Mouse (Mus musculus) stomach, embryonic 16.5 days (tissue): ENCODE measurements at regions not wholly inside any gene's neighbourhood (a gene's known extent, or its start where the extent isn't known, plus 50 kb on each side); places are given as distances from the start of the nearest gene placed in this dataset.
A peak's percentile ranks its signal among the peaks of the same experiment; 100 is the strongest.

Experiments
- ATAC-seq: fragments of 200-750 bp; cut with Nextera tagmentation; 2 replicates; pipeline ENCODE4 v1.8.0; 2017; ENCODE audit warnings: moderate number of reproducible peaks, moderate TSS enrichment; ENCODE audit not compliant: insufficient read depth, low FRiP score
- H3K27ac ChIP-seq: fragments of 300-500 bp; sonication (generic); 2 replicates; pipeline ENCODE4 v1.5.1; 2014; ENCODE audit warnings: low read length
- H3K27me3 ChIP-seq: fragments of 300-500 bp; sonication (generic); 2 replicates; pipeline ENCODE4 v1.6.1; 2014; ENCODE audit warnings: low read length, control low read depth, mixed read lengths; ENCODE audit not compliant: control insufficient read depth, insufficient read depth
- H3K36me3 ChIP-seq: fragments of 300-500 bp; sonication (generic); 2 replicates; pipeline ENCODE4 v1.6.1; 2014; ENCODE audit warnings: low read length; ENCODE audit not compliant: control insufficient read depth, insufficient read depth
- H3K4me1 ChIP-seq: fragments of 300-500 bp; sonication (generic); 2 replicates; pipeline ENCODE4 v1.6.1; 2014; ENCODE audit warnings: low read length, control low read depth, mixed read lengths; ENCODE audit not compliant: control insufficient read depth, insufficient read depth
- H3K4me2 ChIP-seq: fragments of 300-500 bp; sonication (generic); 2 replicates; pipeline ENCODE4 v1.6.1; 2014; ENCODE audit warnings: low read depth, low read length, mixed read lengths
- H3K4me3 ChIP-seq: fragments of 300-500 bp; sonication (generic); replicated peaks from 2 replicates; pipeline ENCODE4 v1.5.1; 2014; ENCODE audit warnings: mild to moderate bottlenecking, low read length
- H3K9ac ChIP-seq: fragments of 300-500 bp; sonication (generic); 2 replicates; pipeline ENCODE4 v1.6.1; 2014; ENCODE audit warnings: low read length
- H3K9me3 ChIP-seq: fragments of 300-500 bp; sonication (generic); replicated peaks from 2 replicates; pipeline ENCODE4 v1.6.1; 2016; ENCODE audit warnings: low read length, control low read depth; ENCODE audit not compliant: control insufficient read depth
- WGBS: fragments of 180-500 bp; shearing (Covaris S2); extraction: QIAGEN DNeasy Blood & Tissue Kit; methylation state at CpG from one replicate; pipeline ENCODE4 v1.1.7; 2014; 5-methylcytosine and 5-hydroxymethylcytosine counted together

DNA sequence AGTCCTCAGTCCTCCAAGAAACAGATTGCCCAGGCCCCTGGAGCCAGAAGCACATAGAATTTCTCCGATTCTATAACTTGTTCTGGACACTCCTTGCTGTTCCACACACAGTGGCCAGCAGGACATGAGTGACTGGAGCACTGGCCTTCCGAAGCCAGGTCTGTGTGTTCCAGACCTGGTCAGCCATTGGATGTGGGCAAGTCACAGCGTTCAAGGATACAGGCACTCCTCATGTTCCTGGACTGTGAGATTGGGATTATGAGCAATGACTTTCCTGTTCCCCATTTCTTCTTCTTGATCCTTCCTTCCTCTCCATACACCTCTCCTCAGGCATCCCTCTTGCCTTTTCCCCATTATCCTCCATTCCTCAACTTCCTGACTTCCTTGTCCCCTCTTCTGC is 281.8 kb upstream of the Gjb5 start:
- no peaks in the 10 kb centered on the region for H3K27me3 ChIP-seq
- H3K27ac ChIP-seq = no peak overlapping the region
- H3K36me3 ChIP-seq = no peaks in the 10 kb centered on the region
- no peak overlapping the region for H3K4me2 ChIP-seq
- ATAC-seq = no peak
- H3K9me3 ChIP-seq = no peaks in the 10 kb centered on the region
- no peak overlapping the region for H3K4me3 ChIP-seq
- no peak overlapping the region for H3K9ac ChIP-seq
- H3K4me1 ChIP-seq = peaks cover 12% of the 10 kb centered on the region
- WGBS = 81% methylated on average over 3 of the region's 3 CpGs

DNA sequence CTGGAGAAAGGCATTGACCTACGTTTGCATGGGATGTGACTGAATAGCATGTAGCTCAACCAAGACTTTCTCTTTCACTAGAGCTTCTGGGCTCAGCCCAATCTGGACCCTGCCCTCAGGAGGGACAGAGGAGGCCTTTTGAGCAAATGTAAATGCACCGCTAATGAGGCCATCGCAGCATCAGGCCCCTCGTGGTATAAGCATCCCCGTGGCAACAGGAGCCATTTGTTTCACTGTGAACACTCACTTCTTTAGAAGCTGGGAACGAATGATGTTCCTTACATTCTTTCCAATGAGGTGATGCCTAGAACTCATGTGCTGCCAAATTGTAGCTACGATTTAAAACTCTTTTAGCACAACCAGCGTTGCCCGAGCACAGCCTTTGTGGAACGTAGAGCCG is 279.0 kb upstream of the Gjb5 start:
- no peak overlapping the region for H3K4me2 ChIP-seq
- no peak overlapping the region for H3K4me3 ChIP-seq
- 60% methylated on average over 11 of the region's 11 CpGs for WGBS
- no peaks in the 10 kb centered on the region for H3K27me3 ChIP-seq
- no peak overlapping the region for H3K9ac ChIP-seq
- H3K9me3 ChIP-seq = no peaks in the 10 kb centered on the region
- H3K27ac ChIP-seq = no peak overlapping the region
- H3K36me3 ChIP-seq = no peaks in the 10 kb centered on the region
- no peak for ATAC-seq
- H3K4me1 ChIP-seq = peaks cover 12% of the 10 kb centered on the region

DNA sequence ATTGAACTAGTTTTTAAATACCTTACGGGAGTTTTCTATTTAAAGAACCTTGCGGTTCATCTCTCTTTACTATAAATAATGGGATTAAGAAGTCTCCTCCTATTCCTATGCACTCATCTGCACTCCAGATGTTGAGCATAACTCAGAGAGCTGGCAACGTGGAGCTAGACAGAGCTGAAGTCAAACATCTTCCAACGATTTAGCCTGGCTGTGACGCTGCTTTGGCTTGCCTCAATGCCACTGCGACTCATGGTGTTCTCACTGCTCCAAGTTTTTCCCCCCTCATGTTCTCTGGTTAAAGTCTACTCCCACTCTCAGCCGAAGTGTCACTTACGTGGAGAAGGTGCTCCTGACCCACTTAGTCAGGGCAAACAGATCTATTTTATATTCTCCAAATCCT is 277.3 kb upstream of the Gjb5 start:
- Histone ChIP-seq H3K4me3 (no peak overlapping the region), H3K9me3 (no peaks in the 10 kb centered on the region), H3K4me2 (no peak overlapping the region), H3K4me1 (0 out of 2 replicates have a peak, but pooled peaks cover 6% of the 10 kb centered on the region), H3K9ac (no peak overlapping the region), H3K27ac (no peak overlapping the region), H3K27me3 (no peaks in the 10 kb centered on the region), H3K36me3 (no peaks in the 10 kb centered on the region)
- no peak for ATAC-seq
- WGBS = 49% methylated on average over 8 of the region's 8 CpGs

DNA sequence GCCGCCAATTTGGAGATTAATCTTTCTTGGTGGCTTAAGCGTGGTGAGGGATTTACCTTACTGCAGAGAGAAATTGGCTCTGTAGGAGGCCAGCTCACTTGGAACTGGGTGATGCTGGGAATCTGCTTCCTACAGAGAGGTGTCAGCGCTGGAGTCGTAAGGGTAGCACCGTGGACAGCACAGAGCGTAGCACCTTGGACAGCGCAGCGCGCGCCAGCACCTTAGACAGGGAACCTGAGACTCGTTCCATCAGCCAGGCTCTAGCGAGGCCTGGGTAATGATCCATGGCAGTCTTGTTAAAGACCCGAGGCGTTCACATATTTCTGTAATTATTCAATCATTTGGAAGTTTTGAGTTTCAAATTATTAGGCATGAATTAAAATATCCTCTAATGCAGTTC is 261.9 kb upstream of the Gjb5 start:
- H3K27ac ChIP-seq = no peak overlapping the region
- H3K9ac ChIP-seq = no peak overlapping the region
- no peaks in the 10 kb centered on the region for H3K36me3 ChIP-seq
- H3K4me2 ChIP-seq = no peak overlapping the region
- 4% methylated on average over 14 of the region's 14 CpGs for WGBS
- peak; percentile 60; the same call in 1 of the 2 replicates for ATAC-seq
- no peaks in the 10 kb centered on the region for H3K9me3 ChIP-seq
- H3K4me1 ChIP-seq = no peaks in the 10 kb centered on the region
- H3K27me3 ChIP-seq = no peaks in the 10 kb centered on the region
- H3K4me3 ChIP-seq = no peak overlapping the region

DNA sequence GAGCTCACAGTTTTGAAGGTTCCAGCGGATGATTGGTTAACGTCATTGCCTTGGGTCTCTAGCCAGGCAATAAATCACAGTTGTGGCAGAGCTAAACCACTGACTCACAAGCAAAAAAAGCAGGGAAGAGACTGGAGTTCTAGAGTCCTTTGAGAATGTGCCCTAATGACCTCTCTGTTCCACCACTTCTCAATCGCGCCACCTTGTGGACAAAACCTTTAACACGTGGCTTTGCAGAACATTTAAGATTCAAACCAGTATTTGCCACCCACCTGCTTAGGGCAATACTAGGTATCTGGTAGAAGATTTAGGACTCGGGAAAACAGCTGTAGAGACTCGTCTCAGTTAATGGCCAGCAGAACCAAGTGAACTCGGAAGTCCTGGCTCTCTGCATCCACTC is 254.8 kb upstream of the Gjb5 start:
- no peak overlapping the region for H3K9ac ChIP-seq
- no peaks in the 10 kb centered on the region for H3K27me3 ChIP-seq
- no peak for ATAC-seq
- 42% methylated on average over 8 of the region's 8 CpGs for WGBS
- H3K4me3 ChIP-seq = no peak overlapping the region
- H3K4me2 ChIP-seq = no peak overlapping the region
- H3K9me3 ChIP-seq = no peaks in the 10 kb centered on the region
- no peaks in the 10 kb centered on the region for H3K36me3 ChIP-seq
- H3K4me1 ChIP-seq = no peaks in the 10 kb centered on the region
- H3K27ac ChIP-seq = no peak overlapping the region

DNA sequence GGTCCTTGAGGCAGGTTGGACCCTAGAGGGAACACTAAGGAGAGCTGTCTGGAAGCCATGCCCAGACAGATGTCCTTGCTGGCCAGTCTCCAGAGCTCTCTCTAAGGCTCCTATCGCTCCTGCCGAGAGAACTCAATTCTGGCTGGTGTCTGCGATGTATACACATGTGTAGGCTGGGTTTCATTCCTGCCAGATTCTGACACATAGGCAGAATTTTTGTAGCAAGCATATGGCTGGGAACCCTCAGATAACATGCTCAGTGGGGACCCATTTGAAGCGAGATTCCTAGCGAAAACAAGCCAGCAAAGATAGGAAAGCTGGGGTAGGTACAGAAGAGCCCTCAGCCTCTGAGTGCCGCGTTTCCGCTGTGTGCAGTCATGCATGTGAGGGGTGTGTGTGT is 242.9 kb upstream of the Gjb5 start:
- no peak overlapping the region for H3K4me3 ChIP-seq
- no peaks in the 10 kb centered on the region for H3K4me1 ChIP-seq
- ATAC-seq = no peak
- H3K4me2 ChIP-seq = no peak overlapping the region
- H3K27ac ChIP-seq = no peak overlapping the region
- no peaks in the 10 kb centered on the region for H3K36me3 ChIP-seq
- no peak overlapping the region for H3K9ac ChIP-seq
- H3K27me3 ChIP-seq = no peaks in the 10 kb centered on the region
- H3K9me3 ChIP-seq = no peaks in the 10 kb centered on the region
- 62% methylated on average over 8 of the region's 8 CpGs for WGBS

DNA sequence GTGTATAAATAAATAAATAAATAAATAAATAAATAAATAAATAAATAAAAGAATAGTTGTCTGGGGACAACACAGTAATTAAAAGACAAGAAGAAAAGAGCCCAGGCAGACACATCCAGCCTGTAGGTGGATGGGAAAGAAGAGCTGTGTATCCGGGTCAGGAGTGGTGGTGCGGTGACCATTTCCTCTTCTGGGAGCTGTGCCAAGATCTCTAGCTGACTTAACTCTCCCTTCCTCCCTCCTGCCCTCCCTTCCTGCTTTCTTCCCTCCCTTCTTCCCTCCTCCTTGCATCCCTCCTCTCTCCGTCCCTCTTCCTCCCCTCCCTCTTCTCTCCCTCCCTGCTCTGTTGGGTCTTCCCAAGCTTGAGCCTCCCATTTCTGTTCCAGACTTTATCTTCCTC is 240.6 kb upstream of the Gjb5 start:
- no peak overlapping the region for H3K9ac ChIP-seq
- H3K4me1 ChIP-seq = no peaks in the 10 kb centered on the region
- ATAC-seq = no peak
- H3K4me2 ChIP-seq = no peak overlapping the region
- WGBS = 41% methylated on average over 3 of the region's 3 CpGs
- H3K27me3 ChIP-seq = no peaks in the 10 kb centered on the region
- no peak overlapping the region for H3K4me3 ChIP-seq
- H3K9me3 ChIP-seq = no peaks in the 10 kb centered on the region
- H3K27ac ChIP-seq = no peak overlapping the region
- H3K36me3 ChIP-seq = no peaks in the 10 kb centered on the region

DNA sequence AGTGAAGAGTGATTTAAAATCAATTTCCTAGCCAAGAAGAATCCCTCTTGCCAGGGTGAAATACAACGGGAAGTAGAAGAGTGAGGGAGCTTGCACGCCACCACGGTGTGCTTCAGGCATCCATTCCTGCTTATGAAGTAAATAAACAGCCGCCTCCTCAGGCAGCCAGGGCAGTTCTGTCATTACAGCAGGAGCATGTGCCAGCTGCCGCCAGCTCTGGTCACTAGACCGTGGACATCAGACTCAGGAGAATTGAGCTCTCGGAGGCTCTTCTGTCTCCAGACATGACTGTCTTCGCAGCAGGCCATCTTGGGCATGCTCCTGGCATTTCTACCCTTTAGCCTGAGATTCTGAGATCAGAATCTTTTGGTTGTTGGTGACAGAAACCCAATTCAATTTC is 236.1 kb upstream of the Gjb5 start:
- no peak overlapping the region for H3K4me2 ChIP-seq
- no peak overlapping the region for H3K27ac ChIP-seq
- H3K9me3 ChIP-seq = no peaks in the 10 kb centered on the region
- no peak overlapping the region for H3K4me3 ChIP-seq
- H3K4me1 ChIP-seq = no peaks in the 10 kb centered on the region
- no peak overlapping the region for H3K9ac ChIP-seq
- no peaks in the 10 kb centered on the region for H3K36me3 ChIP-seq
- no peaks in the 10 kb centered on the region for H3K27me3 ChIP-seq
- ATAC-seq = no peak
- 69% methylated on average over 8 of the region's 8 CpGs for WGBS

DNA sequence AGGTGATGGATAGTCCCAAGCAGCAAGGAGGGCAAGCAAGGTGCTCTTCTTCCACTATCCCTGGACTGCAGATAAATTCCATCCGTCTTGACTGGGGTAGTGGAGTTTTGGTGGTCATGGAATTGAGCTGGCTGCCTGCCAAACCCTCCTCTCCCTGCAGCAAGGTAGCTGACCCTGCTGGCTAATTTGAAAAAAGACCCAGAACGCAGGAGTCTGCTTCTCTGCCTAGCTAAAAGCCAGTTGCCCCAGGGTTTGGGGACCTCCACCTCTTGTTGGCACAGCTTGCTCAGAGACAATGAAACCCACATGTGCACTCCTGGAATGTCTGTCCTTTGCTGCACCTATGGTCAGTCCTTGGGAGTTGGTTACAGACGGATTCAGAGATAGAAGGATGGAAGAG is 233.6 kb upstream of the Gjb5 start:
- H3K9ac ChIP-seq = no peak overlapping the region
- H3K4me3 ChIP-seq = no peak overlapping the region
- no peak overlapping the region for H3K4me2 ChIP-seq
- no peaks in the 10 kb centered on the region for H3K9me3 ChIP-seq
- H3K36me3 ChIP-seq = no peaks in the 10 kb centered on the region
- no peak overlapping the region for H3K27ac ChIP-seq
- no peak for ATAC-seq
- H3K4me1 ChIP-seq = no peaks in the 10 kb centered on the region
- 44% methylated on average over 3 of the region's 3 CpGs for WGBS
- H3K27me3 ChIP-seq = no peaks in the 10 kb centered on the region

DNA sequence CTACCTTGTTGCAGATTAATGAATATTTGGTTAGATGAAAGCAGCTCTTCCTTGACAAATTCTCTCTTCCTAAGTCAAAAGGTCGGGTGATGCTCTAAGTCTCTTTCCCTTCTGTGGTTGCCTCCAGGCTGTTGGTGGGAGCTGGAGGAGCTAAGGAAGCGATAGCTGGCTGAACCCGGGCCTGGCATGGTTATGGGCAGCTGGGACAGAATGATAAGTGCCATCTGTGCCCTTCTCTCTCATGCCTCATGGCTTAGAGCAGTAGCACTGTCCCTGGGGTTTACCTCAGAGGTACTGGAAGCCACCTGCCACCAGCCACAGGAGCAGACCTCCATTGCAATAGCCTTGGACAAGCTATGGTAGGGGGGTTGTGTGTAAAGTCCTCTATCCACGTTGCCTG is 228.8 kb upstream of the Gjb5 start:
- Histone ChIP-seq H3K4me3 (no peak overlapping the region), H3K4me2 (no peak overlapping the region), H3K4me1 (no peaks in the 10 kb centered on the region), H3K9ac (no peak overlapping the region), H3K9me3 (no peaks in the 10 kb centered on the region), H3K27ac (no peak overlapping the region), H3K36me3 (no peaks in the 10 kb centered on the region), H3K27me3 (no peaks in the 10 kb centered on the region)
- ATAC-seq = no peak
- WGBS = 77% methylated on average over 4 of the region's 4 CpGs
